Mouse (Mus musculus): ENCODE measurements around the gene Shb.

GRCm38 (mm10) chr4:45429451-45429850, 102.8 kb downstream of the Shb start:
- TF ChIP-seq CTCF (IDR thresholded peaks at IDR 0.05; ENCODE audit: insufficient read depth, low read depth, low read length) (no peak), POLR2A (IDR thresholded peaks at IDR 0.05; ENCODE audit: insufficient read depth, low read depth, low read length) (no peak)
